Mouse (Mus musculus) small intestine, adult 2 months (tissue): ENCODE results near the gene Dkc1. TPM values are rescaled to one million over a fixed set of nuclear protein-coding genes. Genes with fewer than 3 reads are reported as not detected.

ENCODE experiments used
- H3K27ac ChIP-seq: fragments of 200-500 bp; 2 replicates; pipeline ENCODE4 v1.5.1; 2012; ENCODE audit warnings: low read depth, low read length, control low read depth, inconsistent platforms; ENCODE audit not compliant: insufficient read depth
- H3K27me3 ChIP-seq: fragments of 200-500 bp; 2 replicates; pipeline ENCODE4 v1.6.1; 2012; ENCODE audit warnings: mild to moderate bottlenecking, moderate library complexity, low read length, inconsistent platforms; ENCODE audit not compliant: control insufficient read depth, insufficient read depth
- H3K36me3 ChIP-seq: fragments of 200-500 bp; 2 replicates; pipeline ENCODE4 v1.6.1; 2012; ENCODE audit warnings: mild to moderate bottlenecking, low read length, control low read depth, inconsistent platforms; ENCODE audit not compliant: control insufficient read depth, insufficient read depth
- H3K4me1 ChIP-seq: fragments of 200-500 bp; 2 replicates; pipeline ENCODE4 v1.6.1; 2012; ENCODE audit warnings: low read length, inconsistent platforms, mixed read lengths; ENCODE audit not compliant: control insufficient read depth, insufficient read depth, insufficient read length
- H3K4me3 ChIP-seq: fragments of 200-500 bp; 2 replicates; pipeline ENCODE4 v1.5.1; 2012; ENCODE audit warnings: low read depth, mild to moderate bottlenecking, control low read depth, inconsistent platforms, low read length, moderate library complexity
- CTCF ChIP-seq: fragments of 200-500 bp; IDR thresholded peaks from 2 replicates; pipeline ENCODE4 v1.5.1; 2012; ENCODE audit warnings: low read depth, mild to moderate bottlenecking, control low read depth, inconsistent platforms, low read length, moderate library complexity, mixed read lengths; ENCODE audit not compliant: insufficient replicate concordance, insufficient read length; ENCODE audit errors: extremely low read depth
- POLR2A ChIP-seq: fragments of 200-500 bp; IDR thresholded peaks from 2 replicates; pipeline ENCODE4 v1.6.1; 2012; ENCODE audit warnings: low read depth, mild to moderate bottlenecking, control low read depth, inconsistent platforms, low read length, moderate library complexity
- WGBS: fragments of 180-500 bp; shearing (Covaris S2); methylation state at CpG from one replicate; pipeline ENCODE4 v1.1.7; 2018; 5-methylcytosine and 5-hydroxymethylcytosine counted together
- polyA plus RNA-seq: library from polyadenylated mRNA; depleted of rRNA; stranded (reverse); fragments of >200 nt; gene quantifications from 2 replicates; pipeline ENCODE4 v1.2.3, GENCODE M21; 2012; rRNA removed

Gene Dkc1
- polyA plus RNA-seq: 1.4 and 4.0 TPM in 2 replicates

DNA sequence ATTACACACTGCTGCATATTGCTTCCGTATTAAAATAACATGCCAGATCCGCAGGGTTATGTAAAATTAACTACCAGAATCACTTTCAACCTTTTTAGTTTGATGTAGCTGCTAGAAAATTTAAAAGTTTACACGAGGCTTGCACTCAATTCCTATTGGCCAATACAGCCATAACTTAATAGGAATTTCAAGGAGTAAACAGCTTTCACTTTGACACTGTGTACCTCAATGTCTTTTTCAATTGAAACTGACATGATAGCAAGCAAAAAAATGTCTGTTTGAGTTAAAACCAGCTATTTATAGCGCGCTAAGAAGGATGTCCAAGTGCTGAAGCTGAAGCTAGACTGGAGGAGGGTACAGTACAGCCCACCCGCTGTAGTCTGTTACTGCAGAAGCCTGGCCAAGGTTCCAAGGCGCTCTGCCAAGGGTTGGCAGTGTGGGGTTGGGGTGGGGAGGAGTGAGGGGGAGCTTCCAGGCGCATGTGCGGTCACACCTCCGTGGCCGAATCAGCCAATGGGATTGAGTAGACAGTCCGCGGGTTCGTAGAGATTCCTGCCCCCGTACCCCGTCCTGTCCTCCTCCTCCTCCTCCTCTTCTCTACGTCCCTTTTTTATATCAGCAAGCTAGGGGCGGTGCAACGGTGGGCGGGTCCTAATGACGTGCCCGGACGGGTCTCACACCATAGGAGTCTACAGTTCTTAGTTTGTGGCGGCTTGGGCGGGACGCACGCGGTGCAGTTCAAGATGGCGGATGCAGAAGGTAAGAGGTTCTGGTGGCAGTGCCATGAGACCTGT lies at the start of gene Dkc1:
Gene Dkc1 (plus strand): TSS at position 486 of the 794 bp plus-strand sequence.
- WGBS: 16% methylated on average over 25 of the region's 29 CpGs
- H3K4me3 ChIP-seq: peak within 1 kb of the TSS; percentile 66
- peaks cover 5% of the 10 kb centered on the region; the same call in 1 of the 2 replicates for H3K36me3 ChIP-seq
- H3K27me3 ChIP-seq: no peaks in the 10 kb centered on the region
- peak within 1 kb of the TSS; percentile 57; the same call in 1 of the 2 replicates for H3K27ac ChIP-seq
- H3K4me1 ChIP-seq: no peaks in the 10 kb centered on the region
- TF ChIP-seq CTCF (no peak), POLR2A (no peak)

DNA sequence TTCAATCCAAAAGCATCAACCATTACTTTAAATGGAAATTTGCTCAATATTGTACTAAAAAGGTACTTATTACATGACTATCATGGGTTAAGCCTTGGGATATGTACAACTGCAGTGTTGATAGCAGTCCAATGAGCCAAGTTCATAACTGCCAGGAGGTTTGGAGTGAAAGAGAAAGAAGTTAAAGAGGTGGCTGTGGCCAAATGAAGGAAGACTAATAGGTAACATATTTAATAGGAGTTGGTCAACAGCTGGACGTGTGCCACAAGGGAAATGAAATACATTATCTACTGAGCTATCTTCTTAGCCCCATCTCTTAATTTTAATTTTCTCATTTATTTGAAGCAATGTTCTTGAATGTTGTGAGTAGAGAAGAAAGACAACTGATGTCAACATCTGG lies 49.7 kb upstream of the Dkc1 start:
- 55% methylated on average over 1 of the region's 1 CpGs for WGBS
- no peaks in the 10 kb centered on the region for H3K36me3 ChIP-seq
- H3K4me3 ChIP-seq: no peak overlapping the region
- H3K27me3 ChIP-seq: no peaks in the 10 kb centered on the region
- no peak for TF ChIP-seq CTCF
- no peak for TF ChIP-seq POLR2A
- H3K27ac ChIP-seq: no peak overlapping the region
- 0 out of 2 replicates have a peak, but pooled peaks cover 3% of the 10 kb centered on the region for H3K4me1 ChIP-seq

DNA sequence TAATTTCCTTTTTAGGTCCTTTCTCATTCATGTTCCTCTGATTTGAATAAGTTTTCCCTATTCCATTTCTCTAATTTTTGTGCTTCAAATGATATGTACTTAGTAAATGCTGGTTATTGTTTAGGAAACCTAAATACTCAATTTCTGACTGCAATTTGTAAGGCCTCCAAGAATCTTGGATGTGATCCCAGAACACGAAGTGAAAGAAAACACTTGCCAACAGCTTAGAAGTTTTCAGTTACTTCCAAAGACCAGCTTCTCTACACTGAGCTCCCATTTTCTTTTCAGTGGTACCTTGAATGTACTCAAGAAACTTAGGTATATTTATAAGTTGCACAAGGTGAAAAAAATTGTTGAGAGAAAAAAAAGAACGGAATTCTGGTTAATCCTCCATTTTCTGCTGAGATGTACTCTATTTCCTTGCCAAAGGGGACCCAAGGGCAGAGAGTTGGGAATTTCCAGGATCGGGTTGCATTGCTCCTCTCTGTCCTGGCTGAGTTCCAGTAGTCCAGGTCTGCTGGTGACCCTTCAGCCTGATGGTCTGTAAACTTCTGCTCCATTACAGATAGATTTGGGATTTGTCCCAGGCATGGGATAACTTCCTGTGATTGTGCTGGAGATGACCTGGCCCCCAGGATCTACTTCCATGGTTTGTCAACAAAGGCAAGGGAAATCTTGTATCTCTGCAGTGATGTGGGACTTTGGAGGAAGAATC lies 48.6 kb upstream of the Dkc1 start:
- Histone ChIP-seq H3K4me1 (0 out of 2 replicates have a peak, but pooled peaks cover 3% of the 10 kb centered on the region), H3K36me3 (no peaks in the 10 kb centered on the region), H3K27ac (no peak overlapping the region), H3K4me3 (no peak overlapping the region), H3K27me3 (no peaks in the 10 kb centered on the region)
- no peak for TF ChIP-seq POLR2A
- TF ChIP-seq CTCF: no peak
- 44% methylated on average over 3 of the region's 3 CpGs for WGBS

DNA sequence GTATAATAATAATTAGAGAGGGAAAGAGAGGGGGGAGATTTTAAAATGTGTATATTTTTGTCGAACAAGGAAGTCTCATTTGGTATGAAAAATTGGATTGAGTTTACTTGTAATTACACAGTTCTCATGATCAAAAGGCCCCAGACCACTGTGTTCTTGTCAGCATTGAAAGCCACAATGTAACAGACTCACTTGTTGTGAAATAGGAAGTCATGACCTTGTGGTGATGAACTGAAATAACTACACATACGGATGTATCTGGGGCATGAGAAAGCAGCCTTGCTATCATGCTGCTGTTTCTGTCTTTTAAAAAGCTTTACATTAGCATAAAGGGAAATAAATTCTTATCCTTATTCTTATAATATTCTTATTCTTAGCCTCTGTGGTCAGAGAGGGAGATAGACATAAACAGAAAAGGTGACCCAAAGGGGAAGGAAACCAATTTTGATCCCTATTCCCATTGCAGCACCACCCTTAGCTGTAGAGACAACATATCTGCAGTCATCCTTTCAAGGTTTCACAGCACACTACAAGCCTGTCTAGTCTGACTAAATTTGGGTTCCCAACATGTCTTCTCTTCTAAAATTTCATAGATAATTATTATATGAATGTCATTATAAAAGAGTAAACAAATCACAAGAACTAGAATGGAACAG lies 39.4 kb upstream of the Dkc1 start:
- Histone ChIP-seq H3K4me3 (no peak overlapping the region), H3K27ac (no peak overlapping the region), H3K27me3 (no peaks in the 10 kb centered on the region), H3K4me1 (no peaks in the 10 kb centered on the region), H3K36me3 (no peaks in the 10 kb centered on the region)
- WGBS: 63% methylated on average over 2 of the region's 2 CpGs
- TF ChIP-seq CTCF: no peak
- no peak for TF ChIP-seq POLR2A

DNA sequence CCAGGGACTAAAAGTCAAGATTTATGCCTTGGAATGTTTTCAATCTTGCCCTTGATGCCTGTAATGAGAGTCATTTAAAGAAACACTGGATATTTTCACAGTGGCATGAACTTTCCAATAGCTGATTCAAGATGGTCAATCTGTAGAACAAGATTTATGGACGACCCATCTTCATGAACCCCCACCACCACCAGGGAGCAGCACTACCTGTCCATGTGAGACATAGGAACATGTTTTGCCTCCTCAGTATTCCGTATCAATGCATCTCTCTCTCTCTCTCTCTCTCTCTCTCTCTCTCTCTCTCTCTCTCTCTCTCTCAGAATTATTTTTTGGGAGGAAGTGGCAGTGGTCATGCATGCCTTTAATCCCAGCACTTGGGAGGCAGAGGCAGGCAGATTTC lies 13.3 kb upstream of the Dkc1 start:
- Histone ChIP-seq H3K27me3 (no peaks in the 10 kb centered on the region), H3K4me3 (no peak overlapping the region), H3K36me3 (no peaks in the 10 kb centered on the region), H3K4me1 (no peaks in the 10 kb centered on the region), H3K27ac (no peak overlapping the region)
- TF ChIP-seq POLR2A (no peak), CTCF (no peak)
- 40% methylated on average over 2 of the region's 2 CpGs for WGBS

DNA sequence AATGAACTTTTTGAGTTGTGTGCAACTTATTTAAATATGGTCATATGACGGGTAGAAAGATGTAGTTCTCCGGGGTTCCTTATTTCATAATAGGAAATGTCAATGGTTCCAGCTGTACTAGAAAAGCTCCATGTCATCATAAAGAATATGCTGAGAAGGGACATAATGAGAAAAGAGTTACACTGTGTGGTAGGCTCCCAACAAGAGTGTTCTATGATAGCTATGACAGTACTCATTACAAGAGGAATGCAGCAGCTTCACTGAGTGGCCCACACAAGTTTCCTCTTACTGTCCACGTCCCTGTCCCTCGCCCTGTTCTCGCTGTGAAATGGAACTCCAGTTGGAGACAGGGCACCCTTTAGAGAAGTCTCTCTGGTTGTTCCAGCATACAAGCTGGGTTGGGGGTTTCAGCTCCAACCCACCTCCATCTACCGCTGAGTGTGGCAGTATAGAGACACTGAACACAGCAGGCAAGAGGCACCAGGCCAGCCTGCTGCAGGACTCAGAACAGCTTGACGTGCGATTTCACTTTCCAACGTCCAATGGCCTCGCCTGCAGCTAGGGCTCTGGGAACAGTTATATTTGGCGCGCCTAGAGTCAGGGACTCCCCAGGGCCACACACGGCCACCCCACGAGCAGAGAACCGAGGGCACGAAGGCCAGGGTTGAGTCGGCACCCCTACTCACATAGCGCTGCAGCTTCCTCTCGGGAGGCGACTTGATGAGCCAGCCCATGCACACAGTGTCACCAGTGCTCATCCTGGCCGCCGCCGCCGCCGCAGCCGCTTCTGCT lies 11.5 kb upstream of the Dkc1 start:
- no peak for TF ChIP-seq CTCF
- no peak for TF ChIP-seq POLR2A
- Histone ChIP-seq H3K4me3 (peak overlapping the region; percentile 69), H3K27me3 (no peaks in the 10 kb centered on the region), H3K36me3 (no peaks in the 10 kb centered on the region), H3K4me1 (no peaks in the 10 kb centered on the region), H3K27ac (peak overlapping the region; percentile 29)
- WGBS: 17% methylated on average over 26 of the region's 26 CpGs
